ENCODE assay signal across 25 mouse cellular contexts in genomic region chr4:59675699-59676098, GRCm38 (mm10). TPM values are rescaled to one million over a fixed set of nuclear protein-coding genes. Genes with fewer than 3 reads are reported as not detected.
DNase-seq lines count a peak whose midpoint lies in the region; ATAC-seq and TF ChIP-seq lines count a peak whose summit lies in the region.
"Had no signal": no experiment of that assay in that cellular context is flagged by ENCODE, and none has a peak within 500 bp of the region (broad histone marks: within the 10 kb centered on the region; RNA-seq: fewer than 3 reads in every experiment).

No protein-coding gene starts in this region.

- H3K9me3 ChIP-seq in kidney, postnatal 0 days (replicated peaks; ENCODE audit: low read length), result no peaks in the 10 kb centered on the region
- H3K9me3 ChIP-seq in kidney, embryonic 15.5 days (replicated peaks), result no peaks in the 10 kb centered on the region
- H3K9me3 ChIP-seq in G1E (replicated peaks), result no peaks in the 10 kb centered on the region
- H3K9me3 ChIP-seq: heart, embryonic 12.5 days; hindbrain, embryonic 12.5 days; neural tube, embryonic 12.5 days had no signal

- H3K4me3 ChIP-seq in kidney, postnatal 0 days (replicated peaks; ENCODE audit: low read depth, low read length), result no peak overlapping the region
- no peak overlapping the region for H3K4me3 ChIP-seq in kidney, embryonic 15.5 days (replicated peaks)
- H3K4me3 ChIP-seq in G1E (ENCODE audit: low read depth, low read length), result no peak overlapping the region
- H3K4me3 ChIP-seq: heart, embryonic 12.5 days; hindbrain, embryonic 12.5 days; neural tube, embryonic 12.5 days had no signal

- H3K27me3 ChIP-seq in kidney, postnatal 0 days (ENCODE audit: insufficient read depth, low read length), result no peaks in the 10 kb centered on the region
- no peaks in the 10 kb centered on the region for H3K27me3 ChIP-seq in kidney, embryonic 15.5 days
- H3K27me3 ChIP-seq in G1E (ENCODE audit: insufficient read depth, low read length), result no peaks in the 10 kb centered on the region
- H3K27me3 ChIP-seq: heart, embryonic 12.5 days; hindbrain, embryonic 12.5 days; neural tube, embryonic 12.5 days; Patski had no signal

- no peak for ATAC-seq in kidney, postnatal 0 days (replicated peaks; ENCODE audit: low FRiP score, low read depth)
- no peak for ATAC-seq in kidney, embryonic 15.5 days (replicated peaks; ENCODE audit: low FRiP score)
- 0 out of 2 replicates have a peak, but pooled peaks have one; percentile 28 for ATAC-seq in G1E (ENCODE audit: extremely low read depth, insufficient number of reproducible peaks, low FRiP score, poor library complexity, severe bottlenecking)
- ATAC-seq in megakaryocyte-erythroid progenitor cell, adult 5-6 weeks (replicated peaks; ENCODE audit: low FRiP score, low TSS enrichment, poor library complexity, severe bottlenecking), result 0 out of 2 replicates have a peak, but pooled peaks have one; percentile 41
- ATAC-seq: inflammation-experienced regulatory T-cells, adult 6 months; Patski had no signal

- WGBS in kidney, postnatal 0 days, result 69% methylated on average over 3 of the region's 3 CpGs
- 77% methylated on average over 3 of the region's 3 CpGs for WGBS in kidney, embryonic 15.5 days

- no peak overlapping the region for H3K9ac ChIP-seq in kidney, postnatal 0 days (ENCODE audit: low read depth, low read length)
- no peak overlapping the region for H3K9ac ChIP-seq in kidney, embryonic 15.5 days
- H3K9ac ChIP-seq: heart, embryonic 12.5 days; hindbrain, embryonic 12.5 days; neural tube, embryonic 12.5 days had no signal

- H3K27ac ChIP-seq in kidney, postnatal 0 days, result no peak overlapping the region
- H3K27ac ChIP-seq in kidney, embryonic 15.5 days, result no peak overlapping the region
- H3K27ac ChIP-seq: neural tube, embryonic 12.5 days had no signal

- no peak for TF ChIP-seq CTCF in kidney, postnatal 0 days (IDR thresholded peaks at IDR 0.05; ENCODE audit: low read depth)
- TF ChIP-seq CTCF in G1E (IDR thresholded peaks at IDR 0.05; ENCODE audit: low read depth, low read length), result no peak

- no peaks in the 10 kb centered on the region for H3K36me3 ChIP-seq in kidney, postnatal 0 days (ENCODE audit: insufficient read depth, low read length)
- H3K36me3 ChIP-seq in kidney, embryonic 15.5 days, result no peaks in the 10 kb centered on the region
- H3K36me3 ChIP-seq in G1E (replicated peaks), result peaks cover 5% of the 10 kb centered on the region
- H3K36me3 ChIP-seq: heart, embryonic 12.5 days; hindbrain, embryonic 12.5 days; neural tube, embryonic 12.5 days had no signal

- DNase-seq in kidney, postnatal 0 days (ENCODE audit: low spot score), result peak; percentile 21
- DNase-seq in lung, postnatal 36 days, result peak; percentile 24
- DNase-seq in lung, postnatal 10 days, result no peak
- no peak for DNase-seq in G1E (ENCODE audit: low spot score)
- no peak for DNase-seq in right cerebral cortex, postnatal 14 days
- DNase-seq: adrenal gland, adult 8-10 months; B cell, adult 2 months; cerebellum, adult 11-12 months; cerebellum, postnatal 25 days; embryo, embryonic 11 days; gastrocnemius, postnatal 10 days; heart, adult 11 months; heart, postnatal 14 days; kidney, adult 2 months; kidney, postnatal 25 days; left cerebral cortex, postnatal 4 days; right cerebral cortex, adult 18-20 months; thymus, postnatal 4 days had no signal

- 0 out of 2 replicates have a peak, but pooled peaks cover 2% of the 10 kb centered on the region for H3K4me1 ChIP-seq in kidney, postnatal 0 days (replicated peaks; ENCODE audit: insufficient read depth, low read length)
- peaks cover 11% of the 10 kb centered on the region for H3K4me1 ChIP-seq in kidney, embryonic 15.5 days
- peaks cover 24% of the 10 kb centered on the region for H3K4me1 ChIP-seq in G1E (ENCODE audit: insufficient read depth, low read depth, low read length)

- no peak overlapping the region for H3K4me2 ChIP-seq in kidney, postnatal 0 days (ENCODE audit: low read length)
- no peak overlapping the region for H3K4me2 ChIP-seq in kidney, embryonic 15.5 days
- H3K4me2 ChIP-seq: heart, embryonic 12.5 days; hindbrain, embryonic 12.5 days; neural tube, embryonic 12.5 days had no signal

RNA-seq across cellular contexts. Expression of gene E130308A19Rik, which starts 49.7 kb away (rescaled TPM):
- 29.0 and 30.7 TPM in 2 replicates for polyA plus RNA-seq in kidney, postnatal 0 days (2015; fragmentation: Nextera tagmentation; extraction: Ambion mirVana)
- polyA plus RNA-seq in kidney, embryonic 15.5 days (2015; fragmentation: Nextera tagmentation; extraction: Ambion mirVana), result 34.9 and 35.6 TPM in 2 replicates
- total RNA-seq in G1E (2014; fragmentation: Nextera tagmentation) (30.8 and 33.8 TPM in 2 replicates), G1E (2017) (7.0 and 8.1 TPM in 2 replicates)
- polyA plus RNA-seq in G1E (2012), result 6.1 and 7.5 TPM in 2 replicates
- total RNA-seq in megakaryocyte-erythroid progenitor cell, adult 5-6 weeks (2014; fragmentation: Nextera tagmentation), result 24.1 and 39.1 TPM in 2 replicates
- 9.6 and 17.0 TPM in 2 replicates for total RNA-seq in megakaryocyte-erythroid progenitor cell, adult 5-6 weeks (2017)

Comparison
In these comparisons a context has a peak if more than half of its experiments do, and no peak if none do; other contexts are left out.
1. DNase-seq: peak in kidney, postnatal 0 days (single experiment) and lung, postnatal 36 days (single experiment); none in lung, postnatal 10 days (single experiment), G1E (single experiment) and right cerebral cortex, postnatal 14 days (single experiment).
2. ATAC-seq: peak in G1E (single experiment) and megakaryocyte-erythroid progenitor cell, adult 5-6 weeks (single experiment); none in kidney, postnatal 0 days (single experiment) and kidney, embryonic 15.5 days (single experiment).